Mouse (Mus musculus): ENCODE data around the gene Mpp6.

GRCm38 (mm10) chr6:50218628-50219027 lies 108.6 kb downstream of the Mpp6 start:
- TF ChIP-seq POLR2A (IDR thresholded peaks at IDR 0.05; ENCODE audit: control insufficient read depth, low read depth, low read length) (no peak), CTCF (IDR thresholded peaks at IDR 0.05; ENCODE audit: control insufficient read depth, insufficient read depth, insufficient replicate concordance, low read depth, low read length) (no peak)
